Mouse (Mus musculus): ENCODE results near the gene Clic4.

DNA sequence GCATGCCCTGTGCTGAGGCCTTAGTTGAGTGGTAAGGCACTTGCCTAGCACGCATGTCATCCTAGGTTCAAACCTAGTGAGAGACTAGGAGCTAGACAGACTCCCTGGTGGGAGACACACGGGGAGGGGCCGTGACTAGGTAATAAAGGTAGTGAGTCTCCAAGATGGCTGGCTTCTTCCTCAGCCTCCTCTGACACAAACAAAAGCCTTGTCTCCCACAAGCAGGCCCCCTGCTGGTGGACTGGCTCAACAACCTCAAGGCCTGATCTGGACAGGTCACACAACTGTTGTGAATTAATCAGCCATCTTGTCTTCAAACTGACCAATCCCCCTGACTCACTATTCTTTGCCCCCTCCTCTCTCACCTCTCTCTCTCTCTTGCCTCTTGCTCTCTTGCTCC lies 28.3 kb downstream of the Clic4 start:
- TF ChIP-seq POLR2A (IDR thresholded peaks at IDR 0.05; ENCODE audit: control insufficient read depth, extremely low read depth, insufficient read depth, low read length, poor library complexity) (no peak), CTCF (IDR thresholded peaks at IDR 0.05; ENCODE audit: borderline replicate concordance, control insufficient read depth, extremely low read depth, insufficient read depth, low read length, poor library complexity) (peak; percentile 44; the same call in 1 of the 2 replicates)

All from thymus, adult 2 months (tissue).